Mouse (Mus musculus) neural tube, embryonic 13.5 days (tissue): ENCODE data around the gene Dct. TPM values are rescaled to one million over a fixed set of nuclear protein-coding genes. Genes with fewer than 3 reads are reported as not detected.

Source experiments
- ATAC-seq: fragments of 200-750 bp; cut with Nextera tagmentation; 2 replicates; pipeline ENCODE4 v1.8.0; 2017; ENCODE audit warnings: low read depth, mild to moderate bottlenecking, moderate TSS enrichment, moderate library complexity
- H3K27ac ChIP-seq: fragments of 300-500 bp; sonication (generic); replicated peaks from 2 replicates; pipeline ENCODE4 v1.5.1; 2015; ENCODE audit warnings: moderate library complexity, mild to moderate bottlenecking, inconsistent platforms
- H3K27me3 ChIP-seq: fragments of 300-500 bp; sonication (generic); 2 replicates; pipeline ENCODE4 v1.6.1; 2015; ENCODE audit warnings: mild to moderate bottlenecking, inconsistent platforms
- H3K36me3 ChIP-seq: fragments of 300-500 bp; sonication (generic); 2 replicates; pipeline ENCODE4 v1.6.1; 2015; ENCODE audit warnings: mild to moderate bottlenecking, inconsistent platforms
- H3K4me1 ChIP-seq: fragments of 300-500 bp; sonication (generic); replicated peaks from 2 replicates; pipeline ENCODE4 v1.6.1; 2015; ENCODE audit warnings: inconsistent platforms
- H3K4me2 ChIP-seq: fragments of 300-500 bp; sonication (generic); 2 replicates; pipeline ENCODE4 v1.6.1; 2015; ENCODE audit warnings: inconsistent platforms, mild to moderate bottlenecking, moderate library complexity
- H3K4me3 ChIP-seq: fragments of 300-500 bp; sonication (generic); 2 replicates; pipeline ENCODE4 v1.5.1; 2015; ENCODE audit warnings: mild to moderate bottlenecking, inconsistent platforms
- H3K9ac ChIP-seq: fragments of 300-500 bp; sonication (generic); 2 replicates; pipeline ENCODE4 v1.6.1; 2015; ENCODE audit warnings: moderate library complexity, mild to moderate bottlenecking, inconsistent platforms
- H3K9me3 ChIP-seq: fragments of 300-500 bp; sonication (generic); 2 replicates; pipeline ENCODE4 v1.6.1; 2016; ENCODE audit warnings: inconsistent platforms
- WGBS: fragments of 180-500 bp; shearing (Covaris S2); methylation state at CpG from one replicate; pipeline ENCODE4 v1.1.7; 2015; 5-methylcytosine and 5-hydroxymethylcytosine counted together
- polyA plus RNA-seq: library from polyadenylated mRNA; unstranded; fragments of >200 nt; fragmentation: Nextera tagmentation; extraction: Ambion mirVana; gene quantifications from 2 replicates; pipeline ENCODE4 v1.2.1, GENCODE M21; 2015

Gene Dct
- polyA plus RNA-seq, 1 experiment from 2014 or later: 0.50 TPM

DNA sequence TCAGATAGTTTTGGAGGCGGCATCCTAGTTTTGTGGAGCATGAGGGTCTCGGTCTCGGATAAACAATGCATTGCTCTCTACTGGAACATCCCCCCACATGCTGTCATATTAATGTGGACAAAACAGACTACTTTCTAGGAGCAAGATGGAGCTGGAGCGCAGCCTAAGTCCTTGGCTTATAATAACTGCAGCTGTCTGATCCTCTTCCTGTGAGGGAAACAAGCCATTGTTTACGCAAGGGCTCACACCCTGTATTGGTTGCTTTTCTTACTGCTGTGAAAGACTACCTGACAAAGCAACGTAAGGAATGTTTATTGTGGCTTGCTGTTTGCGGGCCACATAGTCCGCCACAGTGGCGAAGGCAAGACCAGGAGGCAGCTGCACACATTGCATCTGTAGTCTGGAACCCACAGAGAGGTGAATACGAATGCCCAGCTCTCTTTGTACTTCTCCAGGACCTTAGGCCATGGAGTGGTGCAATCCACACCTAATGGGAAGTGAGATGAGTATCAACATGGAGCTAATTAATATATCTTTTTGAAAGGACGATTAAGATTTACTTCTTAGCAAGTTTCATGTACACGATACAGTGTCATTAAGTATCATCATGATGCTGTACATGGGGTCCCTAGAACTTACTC is 17.5 kb upstream of the Dct start:
- no peaks in the 10 kb centered on the region for H3K4me1 ChIP-seq
- no peaks in the 10 kb centered on the region for H3K27me3 ChIP-seq
- H3K9me3 ChIP-seq: no peaks in the 10 kb centered on the region; the same call in 1 of the 2 replicates
- no peaks in the 10 kb centered on the region for H3K36me3 ChIP-seq
- WGBS: 88% methylated on average over 12 of the region's 12 CpGs
- H3K4me3 ChIP-seq: no peak overlapping the region
- no peak overlapping the region for H3K4me2 ChIP-seq
- no peak for ATAC-seq
- no peak overlapping the region for H3K9ac ChIP-seq
- no peak overlapping the region for H3K27ac ChIP-seq

DNA sequence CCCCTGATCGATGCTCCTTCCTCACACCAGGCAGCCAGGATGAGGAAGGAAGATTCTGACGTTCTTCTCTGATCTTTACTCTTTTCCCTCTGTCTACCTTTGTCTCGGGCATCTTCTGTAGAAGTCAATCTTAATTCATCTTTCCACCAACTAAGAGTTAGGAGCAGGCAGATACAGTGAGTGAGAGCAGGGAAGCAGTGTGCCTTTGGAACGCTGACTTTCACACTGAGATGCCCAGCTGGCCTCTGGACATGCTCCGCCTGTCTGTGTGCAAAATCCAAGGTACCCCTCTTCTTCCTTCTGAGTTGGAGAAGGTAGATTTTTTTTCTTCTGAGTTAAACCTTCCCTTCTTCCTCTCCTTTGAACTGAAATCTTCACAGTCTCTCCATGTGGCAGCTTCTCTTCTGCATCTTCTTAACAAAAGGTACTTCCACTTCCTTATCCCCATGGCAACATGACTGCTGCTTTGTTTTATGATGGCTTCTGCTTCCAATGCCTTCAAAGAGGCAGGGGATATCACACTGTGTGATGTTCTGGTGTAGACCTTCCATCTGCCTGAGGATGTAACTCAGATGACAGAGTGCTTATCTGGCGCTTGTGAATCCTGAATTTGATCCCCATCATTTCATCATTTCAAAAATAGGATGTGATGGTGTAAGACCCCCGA is 9.9 kb upstream of the Dct start:
- WGBS: 68% methylated on average over 7 of the region's 7 CpGs
- Histone ChIP-seq H3K9ac (no peak overlapping the region), H3K27me3 (peaks cover 3% of the 10 kb centered on the region), H3K4me3 (no peak overlapping the region), H3K27ac (no peak overlapping the region), H3K4me2 (no peak overlapping the region), H3K9me3 (no peaks in the 10 kb centered on the region; the same call in 1 of the 2 replicates), H3K4me1 (peaks cover 7% of the 10 kb centered on the region; the same call in 1 of the 2 replicates), H3K36me3 (no peaks in the 10 kb centered on the region)
- ATAC-seq: no peak

DNA sequence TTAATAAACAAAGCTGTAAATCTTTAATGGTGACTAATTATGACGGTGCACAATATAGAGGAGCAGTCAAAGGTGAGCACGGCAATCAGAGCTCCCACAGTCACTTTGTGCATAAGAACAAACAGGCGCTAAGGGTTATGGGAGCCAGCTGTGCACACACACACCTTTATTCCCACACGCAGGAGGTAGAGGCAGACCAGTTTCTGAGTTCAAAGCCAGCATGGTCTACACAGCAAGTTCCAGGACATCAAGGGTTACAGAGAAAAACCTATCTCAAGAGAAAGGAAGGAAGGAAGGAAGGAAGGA is 6.5 kb upstream of the Dct start:
- no peaks in the 10 kb centered on the region for H3K9me3 ChIP-seq
- no peak overlapping the region for H3K4me2 ChIP-seq
- peaks cover 25% of the 10 kb centered on the region for H3K27me3 ChIP-seq
- no peak overlapping the region for H3K4me3 ChIP-seq
- no peaks in the 10 kb centered on the region for H3K36me3 ChIP-seq
- no peak for ATAC-seq
- 90% methylated on average over 4 of the region's 4 CpGs for WGBS
- H3K4me1 ChIP-seq: peaks cover 7% of the 10 kb centered on the region; the same call in 1 of the 2 replicates
- no peak overlapping the region for H3K9ac ChIP-seq
- H3K27ac ChIP-seq: no peak overlapping the region

DNA sequence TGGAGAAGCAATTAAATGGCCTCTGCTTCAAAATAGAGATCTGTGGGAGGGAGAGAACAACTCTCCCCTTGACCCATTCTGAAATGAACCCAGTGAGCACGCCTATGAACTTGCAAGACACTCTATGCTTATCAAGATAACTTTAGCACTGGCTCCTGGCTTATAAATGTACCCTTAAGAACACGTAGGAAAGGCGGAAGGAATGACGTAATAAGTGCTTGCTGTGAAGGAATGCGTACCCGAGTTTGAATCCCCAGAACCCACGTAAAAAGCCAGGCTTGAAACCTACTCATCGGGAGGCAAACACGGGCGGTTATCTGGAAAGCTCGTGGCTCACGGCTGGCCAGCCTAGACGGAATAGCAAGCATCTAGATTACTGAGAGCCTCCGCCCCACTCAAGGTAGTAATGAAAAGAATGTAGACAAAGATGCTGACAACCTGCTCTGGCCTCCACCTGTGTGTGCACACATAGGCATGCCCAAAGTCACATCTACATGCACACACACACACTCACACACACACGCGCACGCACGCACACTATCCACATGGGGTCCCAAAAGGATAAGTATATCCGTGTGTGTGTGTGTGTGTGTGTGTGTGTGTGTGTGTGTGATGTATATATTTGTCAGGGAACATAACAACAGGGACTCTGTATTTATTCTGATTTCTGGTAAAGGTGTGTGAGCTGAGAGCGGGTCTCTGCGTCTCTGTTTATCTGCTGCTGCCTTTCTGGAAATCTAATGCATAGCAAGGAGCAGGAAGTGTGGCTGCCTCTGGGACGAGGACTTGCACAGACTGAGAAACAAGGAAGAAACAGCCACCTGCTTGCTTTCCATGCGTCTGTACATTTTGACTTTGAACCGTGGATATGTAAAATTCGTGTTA is 5.9 kb upstream of the Dct start:
- H3K9me3 ChIP-seq: no peaks in the 10 kb centered on the region
- no peak overlapping the region for H3K9ac ChIP-seq
- ATAC-seq: no peak
- H3K27ac ChIP-seq: no peak overlapping the region
- H3K4me2 ChIP-seq: no peak overlapping the region
- no peak overlapping the region for H3K4me3 ChIP-seq
- H3K4me1 ChIP-seq: peaks cover 7% of the 10 kb centered on the region; the same call in 1 of the 2 replicates
- no peaks in the 10 kb centered on the region for H3K36me3 ChIP-seq
- 93% methylated on average over 25 of the region's 25 CpGs for WGBS
- peaks cover 31% of the 10 kb centered on the region for H3K27me3 ChIP-seq

DNA sequence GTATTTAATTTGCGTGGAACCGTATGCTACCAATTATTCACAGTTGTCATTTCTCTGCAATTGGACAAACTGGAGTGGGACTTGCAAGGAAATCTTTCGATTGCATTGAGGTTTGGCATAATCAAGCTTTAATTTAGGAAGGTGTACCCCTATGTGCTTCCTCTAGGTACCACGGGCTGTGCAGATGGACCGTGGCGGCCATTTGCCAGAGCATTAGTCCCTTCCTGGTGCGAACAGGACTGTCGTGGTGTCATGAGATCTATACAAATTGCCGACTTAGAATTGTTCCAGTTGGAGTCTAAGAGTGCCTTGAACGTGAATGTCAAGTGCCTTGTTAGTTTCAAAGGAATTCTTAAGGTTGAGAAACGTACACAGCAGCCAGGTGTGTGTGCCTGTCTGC is 726 bp upstream of the Dct start:
- Histone ChIP-seq H3K9ac (no peak overlapping the region), H3K27ac (no peak overlapping the region), H3K4me3 (no peak overlapping the region), H3K36me3 (no peaks in the 10 kb centered on the region), H3K4me2 (peak overlapping the region; percentile 22; the same call in 1 of the 2 replicates), H3K4me1 (peaks cover 33% of the 10 kb centered on the region), H3K27me3 (peaks cover 50% of the 10 kb centered on the region), H3K9me3 (no peaks in the 10 kb centered on the region)
- 33% methylated on average over 11 of the region's 11 CpGs for WGBS
- ATAC-seq: no peak

DNA sequence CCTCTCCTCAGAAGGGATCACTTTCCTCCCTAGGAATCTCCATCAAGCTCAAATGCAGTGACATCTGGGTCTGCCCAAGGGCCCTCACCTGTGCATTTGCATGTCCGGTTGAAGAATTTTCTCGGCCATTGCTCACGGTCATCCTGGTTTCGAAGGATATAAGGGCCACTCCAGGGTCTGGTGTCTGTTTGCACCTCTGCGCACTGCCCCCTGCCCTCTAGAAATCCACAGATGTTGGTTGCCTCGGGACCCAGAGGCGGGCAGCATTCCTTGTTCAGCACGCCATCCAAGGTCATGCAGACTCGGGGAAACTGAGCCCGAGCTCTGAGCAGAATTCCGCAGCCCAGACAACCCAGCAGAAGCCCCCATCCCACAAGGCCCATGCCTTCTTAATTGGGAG is 648 bp downstream of the Dct start:
- no peak for ATAC-seq
- Histone ChIP-seq H3K9ac (no peak overlapping the region), H3K4me3 (no peak overlapping the region), H3K9me3 (no peaks in the 10 kb centered on the region), H3K27ac (no peak overlapping the region), H3K36me3 (no peaks in the 10 kb centered on the region), H3K27me3 (peaks cover 53% of the 10 kb centered on the region), H3K4me1 (peaks cover 33% of the 10 kb centered on the region), H3K4me2 (no peak overlapping the region)
- 62% methylated on average over 11 of the region's 11 CpGs for WGBS

DNA sequence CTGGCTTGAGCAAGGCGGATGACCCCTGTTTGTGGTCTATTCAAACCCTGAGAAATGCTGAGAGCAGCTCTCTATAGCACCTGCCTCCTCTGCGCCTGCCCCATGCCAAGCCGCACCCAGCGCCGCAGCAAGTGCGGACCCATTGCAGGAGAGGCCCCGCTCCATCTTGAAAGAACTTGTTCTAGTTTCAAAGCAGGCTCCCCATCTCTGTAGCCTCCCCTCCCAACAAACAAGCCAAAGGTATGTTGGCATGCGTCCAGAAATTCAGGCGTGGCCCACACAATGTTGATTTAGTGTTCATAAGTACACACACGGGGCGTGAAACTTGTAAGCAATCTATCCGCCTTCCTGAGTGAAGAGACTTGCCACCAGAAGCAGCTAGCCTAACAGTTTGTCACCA is 1.1 kb downstream of the Dct start:
- 77% methylated on average over 12 of the region's 12 CpGs for WGBS

DNA sequence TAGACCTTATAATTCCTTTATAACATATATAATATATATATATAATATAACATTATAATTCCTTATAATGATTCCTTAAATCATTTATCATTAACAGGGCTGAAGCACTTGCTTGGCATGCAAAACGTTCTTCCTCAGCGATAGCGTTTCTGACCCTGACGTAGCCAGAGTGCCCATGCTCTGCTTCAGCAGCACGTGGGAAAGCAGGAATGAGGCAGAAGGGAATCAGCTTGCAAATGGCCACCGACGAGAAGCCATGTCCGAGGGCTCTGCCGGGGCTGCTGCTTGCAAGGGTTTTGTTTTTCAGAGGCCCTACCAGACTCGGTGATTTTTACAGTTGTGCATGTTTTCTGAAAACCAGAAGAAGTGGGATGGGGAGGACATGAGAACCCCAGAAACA is 1.6 kb downstream of the Dct start:
- no peak overlapping the region for H3K4me2 ChIP-seq
- no peaks in the 10 kb centered on the region for H3K9me3 ChIP-seq
- peaks cover 33% of the 10 kb centered on the region for H3K4me1 ChIP-seq
- ATAC-seq: no peak
- no peak overlapping the region for H3K9ac ChIP-seq
- H3K4me3 ChIP-seq: no peak overlapping the region
- H3K27ac ChIP-seq: no peak overlapping the region
- peaks cover 50% of the 10 kb centered on the region for H3K27me3 ChIP-seq
- WGBS: 41% methylated on average over 10 of the region's 10 CpGs
- no peaks in the 10 kb centered on the region for H3K36me3 ChIP-seq

More for the DNA sequence above, 1.1 kb downstream of the Dct start:
- Histone ChIP-seq H3K4me2 (no peak overlapping the region), H3K9me3 (no peaks in the 10 kb centered on the region), H3K27ac (no peak overlapping the region), H3K4me3 (no peak overlapping the region), H3K36me3 (no peaks in the 10 kb centered on the region), H3K9ac (no peak overlapping the region), H3K4me1 (peaks cover 33% of the 10 kb centered on the region), H3K27me3 (peaks cover 53% of the 10 kb centered on the region)
- ATAC-seq: no peak

DNA sequence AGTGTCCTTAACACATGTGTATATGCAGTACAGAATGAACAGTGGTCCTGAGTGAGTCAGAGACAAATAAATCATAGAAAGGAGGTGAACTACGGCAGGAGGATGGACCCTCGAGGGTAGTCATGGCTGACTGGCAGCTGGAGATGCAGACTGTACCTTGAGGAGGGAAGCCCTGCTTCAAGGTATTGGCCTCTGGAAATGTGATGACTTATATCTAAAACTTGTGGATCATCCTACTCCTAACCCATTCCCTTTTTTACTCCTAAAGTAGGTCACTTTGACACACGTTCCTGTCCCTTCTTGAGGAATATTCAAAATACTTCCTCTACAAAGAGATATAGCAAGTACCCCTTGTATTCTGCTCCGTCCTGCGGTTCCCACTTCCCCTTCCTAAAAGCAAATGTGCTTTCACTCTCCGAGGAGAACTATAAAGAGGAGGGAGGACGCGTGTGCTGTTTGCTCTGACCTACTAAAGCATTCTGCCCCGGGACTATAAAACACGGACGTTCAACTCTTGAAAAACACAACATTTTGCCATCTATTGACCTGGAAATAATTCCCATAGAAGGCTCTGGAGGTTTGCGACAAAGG is 2.3 kb downstream of the Dct start:
- Histone ChIP-seq H3K27ac (no peak overlapping the region), H3K27me3 (peaks cover 44% of the 10 kb centered on the region), H3K9ac (no peak overlapping the region), H3K4me1 (peaks cover 33% of the 10 kb centered on the region), H3K4me3 (no peak overlapping the region), H3K9me3 (no peaks in the 10 kb centered on the region), H3K4me2 (peak overlapping the region; percentile 33), H3K36me3 (no peaks in the 10 kb centered on the region)
- no peak for ATAC-seq
- WGBS: 26% methylated on average over 12 of the region's 12 CpGs

DNA sequence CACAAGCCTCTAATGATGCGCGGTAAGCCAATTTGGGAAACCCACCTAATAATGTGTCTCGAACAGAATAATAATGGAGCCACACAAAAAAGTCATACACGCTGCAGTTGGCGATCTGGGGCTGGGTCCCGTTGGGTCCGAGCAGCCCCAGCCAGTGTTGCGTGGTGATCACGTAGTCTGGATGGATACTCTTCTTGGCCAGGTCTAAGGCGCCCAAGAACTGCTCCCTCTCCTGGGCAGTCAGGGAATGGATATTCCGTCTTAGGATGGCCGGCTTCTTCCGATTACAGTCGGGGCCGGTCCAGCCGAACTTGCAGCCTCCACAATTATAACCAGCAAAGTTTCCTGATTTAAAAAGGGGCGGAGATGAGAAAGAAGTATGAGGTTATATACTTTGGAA is 9.1 kb downstream of the Dct start:
- H3K27me3 ChIP-seq: peaks cover 17% of the 10 kb centered on the region
- ATAC-seq: no peak
- no peak overlapping the region for H3K4me2 ChIP-seq
- H3K4me3 ChIP-seq: no peak overlapping the region
- no peaks in the 10 kb centered on the region for H3K9me3 ChIP-seq
- H3K27ac ChIP-seq: no peak overlapping the region
- H3K36me3 ChIP-seq: no peaks in the 10 kb centered on the region
- 83% methylated on average over 17 of the region's 17 CpGs for WGBS
- no peaks in the 10 kb centered on the region for H3K4me1 ChIP-seq
- H3K9ac ChIP-seq: no peak overlapping the region

DNA sequence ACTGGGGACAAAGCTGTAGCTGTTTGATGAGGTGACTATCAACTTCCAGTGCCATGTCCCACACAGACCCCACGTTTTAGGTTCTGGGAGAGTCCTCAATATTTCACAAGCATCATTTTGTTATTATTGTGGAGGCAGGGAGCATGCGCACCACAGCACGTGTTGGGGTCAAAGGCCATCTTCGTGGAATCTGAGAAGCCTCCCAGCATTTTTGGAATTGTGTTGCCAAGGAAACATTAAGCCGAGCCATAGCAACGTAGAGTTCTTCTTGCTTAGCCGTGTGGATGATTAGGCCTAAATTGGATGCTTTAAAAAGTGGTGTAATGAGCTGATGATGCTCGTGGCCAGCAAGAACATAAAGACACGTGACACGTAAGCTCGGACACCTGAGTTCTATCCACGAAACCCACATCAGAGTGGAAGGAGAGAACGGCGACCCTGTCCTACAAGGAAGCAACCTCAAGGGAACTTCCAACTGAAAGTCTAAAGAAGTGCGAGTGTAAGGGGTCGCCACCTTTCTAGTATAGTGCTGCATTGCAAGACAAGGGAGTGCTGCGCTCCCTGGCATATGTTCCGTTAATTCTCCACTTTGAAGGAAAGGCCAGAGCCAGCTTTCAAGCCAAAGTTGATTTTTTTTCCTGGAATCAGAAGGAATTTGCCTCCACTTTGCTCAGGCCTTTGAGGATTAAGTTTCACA is 9.8 kb downstream of the Dct start:
- WGBS: 63% methylated on average over 18 of the region's 18 CpGs
- H3K36me3 ChIP-seq: no peaks in the 10 kb centered on the region
- no peak overlapping the region for H3K4me2 ChIP-seq
- ATAC-seq: no peak
- no peaks in the 10 kb centered on the region for H3K4me1 ChIP-seq
- H3K27me3 ChIP-seq: peaks cover 15% of the 10 kb centered on the region
- H3K9me3 ChIP-seq: no peaks in the 10 kb centered on the region
- H3K9ac ChIP-seq: no peak overlapping the region
- no peak overlapping the region for H3K27ac ChIP-seq
- no peak overlapping the region for H3K4me3 ChIP-seq
